Mouse (Mus musculus): ENCODE data around the gene Has3.

Has3 gene

DNA sequence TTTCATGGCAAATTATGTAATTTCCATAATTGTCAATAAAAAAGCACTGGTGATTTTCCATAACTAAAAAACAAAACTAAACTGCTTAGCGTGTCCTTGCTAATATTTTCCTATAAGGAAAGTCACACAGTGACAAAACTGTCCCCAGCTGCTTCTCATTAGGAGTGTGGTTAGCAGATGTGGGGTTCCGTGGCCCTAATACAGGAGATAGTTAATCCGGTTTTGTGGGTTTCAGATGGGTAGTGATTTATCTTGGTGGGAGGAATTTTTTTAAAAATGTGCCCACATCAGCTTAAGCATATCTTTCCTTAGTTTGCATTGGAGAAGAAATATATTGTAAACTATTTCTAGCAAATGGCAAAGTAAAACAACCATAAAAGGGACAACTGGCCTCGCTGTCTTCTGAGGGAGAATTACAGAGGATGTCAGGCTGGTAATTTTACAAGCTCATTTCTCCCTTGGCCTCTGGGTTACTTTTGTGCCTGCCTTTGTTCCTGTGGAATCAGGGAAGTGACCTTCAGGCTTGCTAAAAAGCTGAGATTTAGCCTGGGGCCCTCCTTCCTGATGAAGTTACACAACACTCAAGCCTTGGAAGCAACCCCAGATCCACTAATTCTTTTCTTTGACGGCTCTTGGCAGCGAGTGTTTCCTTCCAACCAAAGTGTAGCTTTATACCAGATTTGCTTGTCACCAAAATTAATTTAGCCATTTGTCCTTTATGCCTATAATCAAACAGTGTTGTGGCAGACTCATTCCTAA, 59.3 kb downstream of the Has3 start:
- in situ Hi-C loops (cut with MboI, MseI), result loop anchor here (5.0 kb wide), 1 partner anchor 73 kb away; no protein-coding TSS in a partner anchor

DNA sequence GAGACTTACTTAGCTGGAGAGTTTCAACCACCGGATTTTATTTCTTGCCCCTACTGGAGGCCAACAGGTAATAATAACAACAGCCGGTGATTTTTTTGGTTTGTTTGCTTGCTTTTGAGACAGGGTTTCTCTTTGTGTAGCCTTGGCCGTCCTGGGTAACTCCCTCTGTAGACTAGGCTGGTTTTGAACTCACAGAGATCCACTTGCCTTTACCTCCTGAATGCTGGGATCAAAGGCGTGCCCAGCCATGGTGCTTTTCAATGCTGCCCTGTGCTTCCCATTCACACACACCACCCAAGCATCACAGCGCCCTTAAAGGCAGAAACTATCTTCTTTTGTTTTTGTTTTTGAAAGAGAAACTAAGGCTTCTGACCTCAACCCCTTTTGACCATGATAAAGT, 59.9 kb downstream of the Has3 start:
- in situ Hi-C loops (cut with MboI, MseI), result loop anchor here (5.0 kb wide), 1 partner anchor 72 kb away; no protein-coding TSS in a partner anchor

DNA sequence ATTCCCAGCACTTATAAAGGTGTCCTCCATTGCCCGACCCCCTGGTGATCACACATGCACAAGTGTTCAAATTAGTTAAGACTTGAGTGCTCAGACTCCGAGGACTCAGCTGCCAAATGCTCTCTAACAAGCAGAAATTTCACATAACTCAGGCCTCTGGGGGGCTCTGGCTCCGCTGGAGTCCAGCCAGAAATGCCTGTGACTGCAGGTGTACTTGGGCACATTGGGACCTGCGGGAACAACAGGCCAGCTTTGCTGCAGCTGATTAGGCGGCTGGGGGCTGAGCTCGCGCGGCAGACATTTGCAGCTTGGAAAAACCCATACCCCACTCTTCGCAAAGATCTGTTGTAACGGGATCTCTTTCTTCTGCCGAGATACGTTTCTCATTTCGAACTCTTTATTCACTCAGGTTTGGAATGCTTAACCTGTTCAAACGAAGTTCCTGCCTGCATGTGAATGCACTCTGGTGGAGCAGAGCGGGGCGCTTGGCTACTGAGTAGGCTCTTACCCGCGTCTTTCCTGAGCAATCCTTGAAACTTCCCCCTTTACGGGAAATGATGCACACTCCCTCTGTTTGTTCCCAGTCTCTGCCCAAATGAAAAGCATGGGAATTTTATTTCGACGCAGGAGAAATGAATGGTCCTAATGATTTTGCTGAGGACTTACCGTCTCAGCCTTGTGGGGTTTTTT, 62.5 kb downstream of the Has3 start:
- in situ Hi-C loops (cut with MboI, MseI), result no loop called here

DNA sequence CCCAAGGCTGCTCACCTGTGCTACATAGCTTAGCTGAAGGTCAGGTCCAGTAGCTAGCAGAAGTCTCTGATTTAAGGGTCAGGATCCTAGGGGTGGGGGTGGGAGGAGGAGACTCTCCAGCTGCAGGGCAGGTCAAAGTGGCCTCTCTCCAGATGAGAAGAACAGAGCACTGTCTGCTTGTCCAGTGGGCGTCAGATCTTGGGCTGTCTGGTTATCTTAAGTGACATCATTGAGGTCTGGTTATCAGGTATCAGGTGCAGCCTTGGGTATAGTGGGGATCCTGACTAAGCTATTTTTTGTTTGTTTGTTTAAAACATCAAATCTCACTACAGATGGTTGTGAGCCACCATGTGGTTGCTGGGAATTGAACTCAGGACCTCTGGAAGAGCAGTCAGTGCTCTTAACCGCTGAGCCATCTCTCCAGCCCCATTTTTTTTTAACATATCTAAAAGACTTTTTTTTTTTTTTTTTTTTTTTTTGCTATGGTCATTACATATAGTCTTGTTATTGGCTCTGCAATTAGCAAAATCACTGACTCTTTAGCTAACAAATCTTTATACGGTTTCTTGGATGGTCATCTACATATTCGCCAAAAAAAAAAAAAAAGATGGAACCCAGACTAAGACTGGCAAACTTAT, 63.6 kb downstream of the Has3 start:
- in situ Hi-C loops (cut with MboI, MseI), result no loop called here

Data from T-helper 1 cell (primary cell).